Mouse (Mus musculus) gastrocnemius, postnatal 36 days (tissue): ENCODE data around the gene Egflam. TPM values are rescaled to one million over a fixed set of nuclear protein-coding genes. Genes with fewer than 3 reads are reported as not detected.
A peak's percentile ranks its signal among the peaks of the same experiment; 100 is the strongest.

Experiments used
- DNase-seq, 2 experiments: peaks; one replicate each; pipeline ENCODE4 v3.0.0; 2022
- intact Hi-C: fragments of 180-260 bp; cut with DNase I; formaldehyde crosslinking; loops from one replicate; pipeline ENCODE4 v1.15.1; 2025
- long read RNA-seq, 2 experiments: library from polyadenylated mRNA; stranded (forward); transcript quantifications; one replicate each; pipeline ENCODE4 v2.0.0; 2021
- total RNA-seq, 2 experiments: library from RNA; stranded (reverse); gene quantifications; 2 replicates each; pipeline ENCODE4 v1.2.3; 2021

Gene Egflam
- total RNA-seq, result 10 to 100 TPM; 12.2 to 13.8 TPM
- long read RNA-seq, experiment 1, partial matches to known transcripts, result 6 of 10 reads
- long read RNA-seq, experiment 1, other reads (novel, unspliced or antisense), result 4 of 10 reads
- long read RNA-seq, experiment 2, full-length matches to known transcripts, result 3 of 13 reads
- long read RNA-seq, experiment 2, partial matches to known transcripts, result 5 of 13 reads
- long read RNA-seq, experiment 2, other reads (novel, unspliced or antisense), result 5 of 13 reads

DNA sequence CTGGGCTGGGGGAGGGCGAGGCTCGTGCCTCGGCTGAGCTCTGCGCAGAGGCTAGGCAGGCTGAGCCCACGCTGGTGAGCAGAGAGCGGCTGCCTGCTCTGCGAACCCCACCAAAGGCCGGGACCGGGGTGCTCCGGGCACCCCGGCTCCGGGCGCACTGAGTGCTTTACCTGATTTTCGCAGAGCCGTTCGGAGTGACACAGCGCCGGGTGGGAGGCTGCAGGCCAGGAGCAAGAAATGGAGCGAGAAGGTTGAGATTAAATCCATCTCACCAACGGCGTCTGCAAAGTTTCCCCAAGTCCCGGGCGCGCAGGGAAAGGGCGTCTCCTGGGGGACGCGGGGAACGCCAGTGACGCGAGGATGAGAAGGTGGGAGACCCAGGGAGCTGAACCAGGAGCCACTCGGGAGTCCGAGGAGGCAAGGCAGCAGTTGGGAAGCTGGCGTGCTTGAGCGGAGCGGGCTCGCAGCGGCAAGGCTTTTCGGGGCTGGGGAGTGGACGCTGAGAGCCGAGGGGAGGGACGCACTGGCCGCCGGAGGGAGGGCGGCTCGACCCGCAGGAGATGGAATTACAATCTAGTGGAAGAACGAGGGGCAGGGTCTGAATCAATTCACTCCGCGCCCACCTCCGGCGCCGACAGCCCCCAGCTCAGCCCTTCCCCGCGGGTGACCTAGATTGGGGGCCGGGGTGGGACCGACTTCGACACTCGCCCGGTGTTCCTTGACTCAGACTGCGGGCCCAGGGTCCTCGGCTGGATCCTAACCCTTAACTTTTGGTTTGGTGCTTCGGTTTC lies at the start of gene Egflam:
Gene Egflam, minus strand, starts transcription at position 578 of the 791 bp plus-strand sequence.
- peak; percentile 7 to 18 for DNase-seq
- intact Hi-C loops, result no loop called here

DNA sequence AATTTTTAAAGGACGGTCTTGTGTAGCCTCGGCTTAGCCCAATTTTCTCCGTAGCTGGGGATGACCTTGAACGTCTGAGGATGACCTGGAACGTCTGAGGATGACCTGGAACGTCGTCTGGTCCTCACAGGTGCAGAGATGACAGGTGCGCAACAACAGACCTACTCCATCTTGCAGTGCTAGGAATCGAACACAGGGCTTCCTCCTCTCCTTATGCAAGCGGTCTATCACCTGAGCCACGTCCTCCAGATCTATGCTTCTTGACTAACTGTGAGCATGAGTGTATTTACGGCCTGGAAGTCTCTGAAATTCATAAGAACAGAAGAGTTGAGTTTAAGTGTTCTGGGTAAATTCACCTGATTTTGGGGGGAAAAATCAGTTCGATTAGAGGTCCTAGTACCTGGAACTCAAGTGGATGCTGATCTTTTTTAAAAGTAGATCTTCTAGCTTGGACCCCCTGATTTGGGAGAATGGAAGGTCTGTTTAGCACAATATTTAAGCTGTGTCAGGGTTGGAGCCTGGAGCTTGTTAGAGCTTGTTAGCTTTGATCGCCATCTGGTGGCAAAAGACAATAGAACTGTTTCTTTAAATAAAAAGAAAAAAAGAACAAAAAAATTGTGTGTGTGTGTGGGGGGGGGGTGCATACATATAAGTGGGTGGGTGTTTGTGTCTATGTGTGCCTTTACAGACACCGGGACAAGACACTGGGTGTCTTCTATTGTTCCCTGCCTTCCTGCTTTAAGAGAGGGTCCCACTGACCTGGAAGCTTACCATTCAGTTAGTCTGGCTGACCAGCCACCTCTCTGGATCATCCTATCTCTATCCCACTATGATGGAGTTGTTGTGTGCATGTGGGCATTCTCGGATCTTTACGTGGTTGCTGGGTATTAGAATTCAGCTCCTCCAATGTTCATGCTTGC lies 45.5 kb upstream of the Egflam start:
- no peak for DNase-seq
- intact Hi-C loops, result loop anchor here (5.0 to 10.0 kb wide), 2 partner anchors 309 to 536 kb away; no protein-coding TSS in a partner anchor

DNA sequence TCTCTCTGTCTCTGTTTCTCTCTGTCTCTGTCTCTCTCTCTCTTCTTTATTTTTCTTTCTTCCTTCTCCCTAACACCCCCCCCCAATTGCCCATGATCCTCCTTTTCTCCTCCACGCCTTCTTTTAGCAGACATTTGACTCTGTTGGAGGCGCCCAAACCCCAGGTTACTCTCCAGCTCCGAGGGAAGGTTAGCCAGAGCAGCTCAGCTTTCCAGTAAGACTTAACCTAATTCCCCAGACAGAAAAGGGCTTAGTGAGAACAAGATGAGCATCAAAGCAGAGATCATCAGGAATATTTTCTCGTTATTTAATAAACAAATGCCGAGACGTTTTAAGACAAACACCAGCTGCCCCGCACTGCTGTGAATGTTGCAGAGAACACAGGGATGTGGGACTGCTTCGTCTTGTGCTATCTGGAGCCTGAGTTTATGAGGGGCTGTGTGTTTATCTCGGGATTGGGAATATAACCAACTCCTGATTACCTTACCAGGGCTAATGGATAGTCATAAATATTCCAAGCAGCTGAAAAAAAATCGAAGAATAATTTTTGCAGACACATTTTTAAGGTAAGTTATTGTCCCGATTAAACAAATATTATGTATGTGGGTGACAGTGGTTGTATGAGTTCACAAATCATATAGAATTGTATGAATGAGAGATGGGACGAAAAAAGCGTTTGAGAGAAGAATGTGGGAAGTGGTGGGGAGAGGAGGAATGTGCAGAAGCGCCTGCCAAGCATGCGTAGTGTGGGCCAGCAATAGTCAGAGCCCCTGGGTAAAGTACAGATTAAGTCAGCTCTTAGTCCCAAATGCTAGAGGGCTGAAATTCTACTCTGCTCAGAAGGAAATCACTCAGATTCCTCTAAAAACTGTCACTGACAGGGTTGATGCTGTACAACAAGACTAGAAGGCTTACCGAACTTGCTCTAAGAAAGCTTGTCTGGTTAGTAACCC lies 44.2 kb upstream of the Egflam start:
- no peak for DNase-seq
- intact Hi-C loops, result loop anchor here (5.0 to 10.0 kb wide), 2 partner anchors 308 to 535 kb away; no protein-coding TSS in a partner anchor

DNA sequence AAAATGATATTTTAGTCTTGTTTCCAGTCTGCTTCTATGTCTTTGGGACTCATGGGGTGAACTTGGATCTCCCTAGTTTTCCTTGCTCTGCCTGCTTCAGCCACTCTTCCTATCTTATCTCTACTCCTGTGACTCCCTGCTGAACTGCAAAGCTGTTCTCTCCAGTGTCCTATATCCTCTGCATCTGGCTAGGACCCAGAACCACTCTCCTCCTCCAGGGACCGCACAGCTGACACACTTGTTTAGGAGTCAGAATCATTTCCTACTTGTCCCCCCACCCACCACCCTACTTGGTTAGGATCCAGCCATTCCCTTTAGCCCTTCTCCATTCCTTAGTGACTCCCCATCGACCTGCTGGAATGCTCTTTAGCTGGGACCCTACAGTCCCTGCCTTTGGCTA lies 26.1 kb upstream of the Egflam start:
- intact Hi-C loops, result no loop called here
- no peak for DNase-seq

DNA sequence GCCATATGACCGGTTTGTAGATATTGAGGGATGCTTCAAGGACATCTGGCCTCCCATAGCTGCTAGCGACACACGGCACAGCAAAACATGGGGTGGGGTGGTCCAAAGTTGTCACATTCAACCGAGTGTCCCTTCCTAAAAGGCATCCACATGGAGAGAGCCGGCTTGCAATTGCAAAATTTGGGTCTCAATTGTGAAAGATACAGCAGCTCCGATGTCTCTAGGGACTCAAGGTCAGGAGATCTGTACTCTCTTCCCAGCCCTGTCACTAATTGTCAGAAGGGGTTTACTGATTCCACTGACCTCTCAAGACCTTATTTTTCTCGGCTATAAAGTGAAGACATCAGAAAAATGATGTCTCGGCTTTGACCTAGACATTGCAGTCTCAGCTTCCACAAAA lies 6.3 kb upstream of the Egflam start:
- intact Hi-C loops, result no loop called here
- DNase-seq, result no peak

DNA sequence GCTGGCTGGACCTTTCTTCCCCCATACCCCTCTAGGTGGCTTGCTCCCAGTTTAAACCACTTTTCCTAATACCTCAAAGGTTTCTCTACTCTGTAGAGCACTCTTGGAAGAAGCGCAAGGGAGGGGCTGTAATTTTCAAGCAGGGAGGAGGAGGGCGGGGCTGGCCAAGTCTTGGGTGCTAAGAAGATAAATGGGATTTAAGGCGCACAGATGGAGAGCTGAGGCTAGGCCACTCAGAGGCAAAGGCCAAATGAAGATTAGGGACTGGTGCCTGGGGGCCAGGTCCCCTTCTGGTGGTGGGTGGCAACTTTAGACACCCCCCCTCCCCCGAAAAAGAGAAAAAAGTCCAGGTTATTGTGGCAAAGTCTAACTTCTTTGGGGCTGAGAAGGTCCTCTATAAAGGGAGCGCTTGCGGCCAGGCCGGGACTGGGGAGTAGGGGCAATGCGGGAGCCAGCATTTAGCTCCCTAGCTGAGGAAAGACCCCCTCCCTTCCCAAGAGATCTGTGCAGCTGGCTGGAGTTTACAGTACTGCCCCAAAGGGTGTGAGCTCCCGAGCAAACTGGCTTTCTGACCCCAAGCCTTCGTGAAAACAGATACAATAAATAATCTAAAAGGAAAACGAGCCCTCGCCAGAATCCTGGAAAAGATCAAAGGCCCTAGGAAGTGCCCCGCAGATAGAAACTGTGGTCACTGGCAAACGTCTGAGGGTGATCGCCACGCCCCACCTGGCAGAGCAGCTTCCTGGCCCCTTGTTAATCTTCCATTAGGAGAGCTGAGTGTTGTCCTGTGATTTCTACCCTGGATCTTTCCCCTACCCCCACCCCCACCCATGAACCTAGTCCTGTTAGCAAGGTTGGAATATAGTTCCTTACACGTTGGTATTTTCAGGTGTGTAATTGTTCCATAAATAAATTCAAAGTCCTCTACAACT lies 680 bp upstream of the Egflam start:
- no peak for DNase-seq
- intact Hi-C loops, result no loop called here

DNA sequence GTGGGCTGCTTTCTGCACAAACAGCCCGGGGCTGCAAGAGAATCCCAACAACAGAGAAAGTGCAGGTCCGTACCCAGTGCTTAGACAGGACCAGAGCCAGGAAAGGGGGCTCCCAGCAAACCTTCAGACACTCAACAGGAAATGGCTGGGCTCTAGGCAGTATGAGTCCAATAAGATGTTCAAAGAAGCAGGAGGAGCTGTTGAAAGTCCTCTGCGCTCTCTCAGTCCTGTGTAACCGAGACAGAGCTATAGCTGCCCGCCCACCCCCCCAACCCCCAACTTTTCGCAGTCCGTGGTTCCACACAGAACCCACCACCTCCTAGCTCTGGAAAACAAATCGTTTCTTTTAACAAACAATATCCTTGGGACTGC lies 763 bp downstream of the Egflam start:
- intact Hi-C loops, result no loop called here
- no peak for DNase-seq

DNA sequence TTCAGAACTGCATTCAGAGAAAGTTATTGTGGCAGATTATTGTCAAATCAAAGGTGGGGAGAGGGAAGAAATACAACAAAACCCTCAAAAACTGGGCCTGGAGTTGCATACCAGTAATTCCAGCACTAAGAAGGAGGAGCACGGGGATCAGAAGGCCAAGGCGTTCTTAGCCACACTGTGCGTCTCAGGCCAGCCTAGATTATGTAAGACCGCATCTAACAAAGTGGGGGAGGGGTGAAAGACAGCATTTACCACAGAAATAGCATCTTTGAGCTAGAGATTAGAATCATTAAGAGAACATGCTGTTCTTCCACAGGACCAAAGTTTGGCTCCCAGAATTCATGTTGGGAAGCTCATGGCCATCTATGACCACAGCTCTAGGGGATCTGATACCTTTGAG lies 14.8 kb downstream of the Egflam start:
- intact Hi-C loops, result no loop called here
- DNase-seq, result no peak

DNA sequence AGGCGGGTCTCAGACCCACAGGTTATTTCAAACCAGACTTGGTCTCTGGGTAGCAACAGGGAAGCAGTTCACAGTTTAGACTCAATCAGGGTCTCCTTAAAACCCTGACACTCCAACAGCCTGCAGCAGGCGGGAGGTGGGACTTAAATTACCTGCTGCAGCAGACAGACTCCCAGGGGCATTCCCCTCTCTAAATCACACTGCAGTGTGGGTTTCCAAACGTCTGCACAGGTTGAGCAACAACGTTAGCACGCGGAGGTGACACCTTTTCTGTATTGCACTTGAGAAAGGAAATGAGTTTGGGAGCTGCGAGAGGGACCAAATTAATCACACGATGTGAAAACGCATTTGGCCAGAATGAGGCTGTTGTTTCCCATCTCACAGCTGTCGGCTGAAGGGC lies 15.7 kb downstream of the Egflam start:
- DNase-seq, result no peak
- intact Hi-C loops, result no loop called here

DNA sequence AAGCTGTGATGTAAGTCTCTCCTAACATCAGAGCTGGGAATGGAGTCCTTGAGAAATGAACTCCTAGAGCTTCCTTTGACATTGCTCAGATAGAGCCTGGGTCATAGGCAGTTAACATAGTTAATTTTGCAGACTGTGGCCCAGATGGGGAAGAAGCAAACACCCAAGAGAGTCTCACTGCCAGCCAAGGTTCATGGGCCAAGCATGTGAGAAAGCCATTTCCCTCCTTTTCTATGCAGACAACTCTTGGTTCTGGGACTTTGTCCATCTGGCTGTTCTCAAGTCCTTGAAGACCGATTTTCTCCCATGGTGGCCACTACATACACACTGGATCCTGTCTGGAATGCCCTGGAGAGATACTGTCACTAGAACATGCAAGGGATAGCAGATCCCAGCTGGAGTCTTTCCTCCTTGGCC lies 45.6 kb downstream of the Egflam start:
- intact Hi-C loops, result no loop called here
- no peak for DNase-seq

DNA sequence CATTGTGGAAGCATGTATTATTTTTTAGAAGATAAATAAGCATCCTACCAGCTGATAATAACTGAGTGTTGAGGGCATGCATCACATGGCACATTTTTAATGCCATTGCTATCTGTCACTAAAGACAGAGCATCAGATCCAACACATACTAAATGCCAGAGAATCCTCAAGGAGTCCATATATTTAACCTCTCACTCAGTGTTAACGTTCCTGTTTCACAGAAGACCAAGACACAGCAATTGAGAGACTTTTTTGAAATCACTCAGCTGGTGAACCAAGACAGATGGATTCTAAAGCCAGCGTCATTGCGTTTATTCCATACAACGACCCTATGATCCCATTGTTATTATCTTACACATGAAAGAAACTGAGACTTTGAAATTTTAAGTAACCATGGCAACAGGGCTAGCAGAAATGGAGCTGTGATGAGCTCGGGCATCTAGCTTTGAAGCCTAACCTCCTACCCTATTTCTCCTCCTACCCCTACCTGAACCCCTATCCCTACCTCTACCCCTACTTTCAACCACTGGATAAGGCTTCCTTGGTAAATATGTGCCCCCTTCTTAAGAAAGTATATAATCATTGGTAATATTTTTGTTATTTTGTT lies 57.4 kb downstream of the Egflam start:
- intact Hi-C loops, result no loop called here
- DNase-seq, result no peak

DNA sequence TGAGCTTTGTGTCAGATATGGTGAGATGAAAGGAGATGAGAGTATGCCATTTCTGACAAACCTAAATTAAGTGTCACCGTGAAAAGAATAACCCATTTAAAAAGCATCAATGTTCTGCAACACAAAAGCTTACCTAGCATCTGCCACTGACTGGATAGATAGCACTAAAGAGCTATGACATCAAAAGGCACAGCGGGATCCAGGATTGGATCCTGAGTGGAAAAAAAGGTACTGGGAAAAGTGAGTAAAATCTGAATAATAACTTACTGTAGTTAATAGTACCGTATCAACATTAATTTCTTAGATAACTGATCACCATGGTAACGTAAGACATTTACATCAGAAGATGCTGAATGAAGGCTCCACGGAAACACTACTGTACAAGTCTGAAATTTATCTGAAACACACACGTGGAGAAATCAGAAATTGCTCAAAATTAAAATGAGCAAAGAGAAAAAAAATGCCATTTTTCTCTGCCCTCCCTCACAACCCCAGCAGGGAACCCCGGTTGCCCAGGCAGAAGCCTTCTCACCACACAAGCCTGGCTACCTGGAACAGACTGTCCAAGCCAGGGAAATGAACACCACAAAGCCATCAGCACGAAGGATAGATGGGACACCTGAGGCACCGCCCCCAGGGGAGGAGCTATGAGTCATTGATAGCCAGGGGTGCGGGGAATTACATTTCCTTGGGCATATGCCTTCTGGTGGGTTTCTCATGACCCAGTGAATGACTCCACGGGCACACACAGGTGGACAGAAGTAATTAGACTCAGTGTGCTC lies 63.5 kb downstream of the Egflam start:
- intact Hi-C loops, result no loop called here
- no peak for DNase-seq

DNA sequence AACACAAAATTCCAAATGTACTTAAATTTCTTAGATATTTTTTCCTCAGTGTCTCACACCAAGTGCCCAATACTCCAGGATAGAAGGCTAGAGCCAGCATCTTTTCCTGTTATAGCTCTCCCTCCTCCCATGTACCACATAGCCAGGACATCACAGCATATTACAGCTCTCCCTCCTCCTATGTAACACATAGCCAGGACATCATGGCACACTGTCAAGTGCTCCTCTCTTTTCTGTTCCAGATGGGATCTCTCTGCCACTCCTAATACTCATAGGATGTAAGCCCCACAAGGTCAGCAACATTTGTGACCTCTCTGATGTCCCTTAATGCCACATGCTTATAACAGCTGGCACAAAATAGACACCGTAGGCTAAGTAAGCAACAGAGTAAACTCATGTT lies 65.3 kb downstream of the Egflam start:
- intact Hi-C loops, result no loop called here
- DNase-seq, result no peak

DNA sequence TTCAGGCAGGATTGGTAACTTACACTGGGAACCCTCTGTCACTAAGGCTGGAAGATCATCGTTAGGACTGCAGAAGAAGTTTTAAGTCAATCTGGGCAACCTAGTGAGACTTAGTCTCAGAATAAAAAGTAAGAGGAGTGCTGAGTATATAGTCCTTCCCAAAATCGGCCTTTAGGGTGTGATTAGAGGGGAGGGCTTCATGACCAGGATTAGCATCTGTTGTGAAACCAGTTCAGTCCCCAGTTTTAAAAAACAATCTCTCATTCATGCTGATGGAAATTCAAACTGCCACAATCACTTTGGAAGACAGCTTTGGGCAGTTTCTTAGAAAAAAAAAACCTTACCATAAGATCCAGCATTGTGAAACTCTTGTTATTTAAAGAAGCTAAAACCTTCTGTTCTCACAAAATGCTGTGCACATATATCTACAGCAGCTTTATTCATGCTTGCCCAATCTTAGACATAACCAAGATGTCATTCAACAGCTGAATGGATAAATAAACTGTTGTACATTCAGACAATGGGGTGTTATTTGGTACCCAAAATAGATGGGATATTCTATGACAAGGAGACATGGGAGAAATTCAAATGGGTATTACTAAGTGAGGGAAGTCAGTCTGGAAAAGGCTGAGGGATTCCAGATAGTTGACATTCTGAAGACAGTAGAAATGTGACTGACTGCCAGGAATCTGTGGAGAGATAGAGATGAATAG lies 75.4 kb downstream of the Egflam start:
- intact Hi-C loops, result no loop called here

DNA sequence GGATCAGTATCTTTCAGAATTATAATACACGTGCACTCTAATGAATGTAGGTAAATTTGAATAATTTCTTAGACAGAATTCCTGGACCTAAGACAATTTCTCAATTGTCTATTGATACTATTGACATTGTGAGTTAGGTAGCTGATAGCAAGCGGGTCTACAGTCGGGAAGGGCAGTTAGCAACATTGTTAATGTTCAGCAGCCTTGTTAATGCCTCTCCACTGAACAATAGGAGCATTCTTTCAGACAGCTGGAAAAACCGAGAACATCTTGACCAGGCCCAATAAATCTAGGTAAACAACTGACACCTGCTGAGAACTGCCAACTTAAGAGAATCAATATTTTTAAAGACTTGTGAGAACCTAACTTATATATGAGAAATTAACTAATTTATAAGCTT lies 77.3 kb downstream of the Egflam start:
- intact Hi-C loops, result no loop called here

More for the DNA sequence above, 75.4 kb downstream of the Egflam start:
- no peak for DNase-seq

DNA sequence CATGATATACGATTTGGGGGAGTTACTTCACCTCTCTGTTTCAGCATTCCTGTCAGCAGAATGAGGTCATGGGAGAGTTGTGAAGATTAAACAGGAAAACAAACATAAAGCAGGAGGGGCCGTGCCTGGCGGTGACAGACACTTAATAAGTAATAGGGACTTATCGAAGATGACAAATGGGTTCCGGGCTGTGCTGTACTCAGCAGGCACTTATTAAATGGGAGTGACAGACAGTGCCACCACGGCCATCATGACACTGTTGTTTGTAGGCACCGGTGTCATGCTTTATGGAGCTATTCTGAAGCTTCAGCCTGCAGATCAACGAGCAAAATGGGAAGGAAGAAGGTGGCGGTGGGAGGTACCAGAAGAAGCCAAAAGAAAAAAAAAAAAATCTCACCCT lies 82.7 kb downstream of the Egflam start:
- intact Hi-C loops, result no loop called here
- DNase-seq, result no peak

More for the DNA sequence above, 77.3 kb downstream of the Egflam start:
- no peak for DNase-seq

DNA sequence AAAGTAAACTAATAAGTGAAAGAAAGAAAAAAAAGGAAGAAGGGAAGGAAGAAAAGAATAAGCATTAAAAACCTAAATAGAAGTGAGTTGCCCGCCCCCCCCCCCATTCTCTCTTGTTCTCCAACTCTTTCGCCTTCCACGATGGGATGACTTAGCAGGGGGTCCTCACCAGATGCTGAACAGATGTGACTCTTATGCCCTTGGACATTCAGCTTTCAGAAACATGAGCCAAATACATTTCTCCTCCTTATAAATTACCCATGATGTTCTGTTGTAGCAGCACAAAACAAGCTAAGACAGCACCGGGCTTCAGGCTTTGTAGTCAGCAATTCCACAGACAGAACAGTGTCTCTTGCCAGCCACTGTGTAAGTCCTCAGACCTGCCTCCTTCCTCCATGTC lies 89.5 kb downstream of the Egflam start:
- intact Hi-C loops, result no loop called here
- no peak for DNase-seq
